Mouse (Mus musculus) lung, embryonic 14.5 days (tissue): Measurements from ENCODE around the gene Tbl1xr1. TPM values are rescaled to one million over a fixed set of nuclear protein-coding genes. Genes with fewer than 3 reads are reported as not detected.

Source experiments
- ATAC-seq: fragments of 200-750 bp; cut with Nextera tagmentation; 2 replicates; pipeline ENCODE4 v1.8.0; 2017; ENCODE audit warnings: mild to moderate bottlenecking, moderate TSS enrichment, moderate library complexity; ENCODE audit not compliant: insufficient read depth
- DNase-seq: peaks from one replicate; pipeline ENCODE4 v3.0.0-alpha.2; 2015
- H3K27ac ChIP-seq: fragments of 300-500 bp; sonication (generic); 2 replicates; pipeline ENCODE4 v1.5.1; 2014; ENCODE audit warnings: low read depth, mild to moderate bottlenecking, moderate library complexity
- H3K27me3 ChIP-seq: fragments of 300-500 bp; sonication (generic); 2 replicates; pipeline ENCODE4 v1.6.1; 2014; ENCODE audit warnings: low read length, control low read depth; ENCODE audit not compliant: insufficient read depth
- H3K36me3 ChIP-seq: fragments of 300-500 bp; sonication (generic); 2 replicates; pipeline ENCODE4 v1.6.1; 2014; ENCODE audit warnings: control low read depth; ENCODE audit not compliant: insufficient read depth
- H3K4me1 ChIP-seq: fragments of 300-500 bp; sonication (generic); 2 replicates; pipeline ENCODE4 v1.6.1; 2014; ENCODE audit warnings: antibody characterized with exemption, control low read depth; ENCODE audit not compliant: insufficient read depth
- H3K4me2 ChIP-seq: fragments of 300-500 bp; sonication (generic); 2 replicates; pipeline ENCODE4 v1.6.1; 2014; ENCODE audit warnings: mild to moderate bottlenecking
- H3K4me3 ChIP-seq: fragments of 300-500 bp; sonication (generic); 2 replicates; pipeline ENCODE4 v1.5.1; 2014; ENCODE audit warnings: low read depth, low read length
- H3K9ac ChIP-seq: fragments of 300-500 bp; sonication (generic); 2 replicates; pipeline ENCODE4 v1.6.1; 2014
- H3K9me3 ChIP-seq: fragments of 300-500 bp; sonication (generic); 2 replicates; pipeline ENCODE4 v1.6.1; 2016; ENCODE audit warnings: low read depth, low read length, control low read depth
- CTCF ChIP-seq: IDR thresholded peaks from 2 replicates; pipeline ENCODE4 v1.5.1; 2016; ENCODE audit warnings: antibody characterized with exemption, low read depth
- WGBS: fragments of 180-500 bp; shearing (Covaris S2); extraction: QIAGEN DNeasy Blood & Tissue Kit; methylation state at CpG from one replicate; pipeline ENCODE4 v1.1.7; 2014; 5-methylcytosine and 5-hydroxymethylcytosine counted together
- polyA plus RNA-seq: library from polyadenylated mRNA; unstranded; fragments of >200 nt; fragmentation: Nextera tagmentation; extraction: Ambion mirVana; gene quantifications from 2 replicates; pipeline ENCODE4 v1.2.1, GENCODE M21; 2014

Gene Tbl1xr1
- polyA plus RNA-seq, 1 experiment from 2014 or later = 33.3 TPM

- Histone ChIP-seq H3K9me3 (no peaks in the 10 kb centered on the region), H3K27ac (no peak overlapping the region), H3K4me3 (no peak overlapping the region), H3K4me2 (no peak overlapping the region), H3K36me3 (no peaks in the 10 kb centered on the region), H3K27me3 (no peaks in the 10 kb centered on the region), H3K9ac (no peak overlapping the region), H3K4me1 (no peaks in the 10 kb centered on the region)
- TF ChIP-seq CTCF = no peak
- WGBS = 92% methylated on average over 2 of the region's 2 CpGs
- no peak for ATAC-seq
- no peak for DNase-seq
Observed at GRCm38 (mm10) chr3:22131277-22131676, 54.8 kb downstream of the Tbl1xr1 start.

GRCm38 (mm10) chr3:22133626-22134025 is 57.2 kb downstream of the Tbl1xr1 start:
- TF ChIP-seq CTCF = no peak
- no peak for ATAC-seq
- WGBS = 77% methylated on average over 7 of the region's 7 CpGs

DNA sequence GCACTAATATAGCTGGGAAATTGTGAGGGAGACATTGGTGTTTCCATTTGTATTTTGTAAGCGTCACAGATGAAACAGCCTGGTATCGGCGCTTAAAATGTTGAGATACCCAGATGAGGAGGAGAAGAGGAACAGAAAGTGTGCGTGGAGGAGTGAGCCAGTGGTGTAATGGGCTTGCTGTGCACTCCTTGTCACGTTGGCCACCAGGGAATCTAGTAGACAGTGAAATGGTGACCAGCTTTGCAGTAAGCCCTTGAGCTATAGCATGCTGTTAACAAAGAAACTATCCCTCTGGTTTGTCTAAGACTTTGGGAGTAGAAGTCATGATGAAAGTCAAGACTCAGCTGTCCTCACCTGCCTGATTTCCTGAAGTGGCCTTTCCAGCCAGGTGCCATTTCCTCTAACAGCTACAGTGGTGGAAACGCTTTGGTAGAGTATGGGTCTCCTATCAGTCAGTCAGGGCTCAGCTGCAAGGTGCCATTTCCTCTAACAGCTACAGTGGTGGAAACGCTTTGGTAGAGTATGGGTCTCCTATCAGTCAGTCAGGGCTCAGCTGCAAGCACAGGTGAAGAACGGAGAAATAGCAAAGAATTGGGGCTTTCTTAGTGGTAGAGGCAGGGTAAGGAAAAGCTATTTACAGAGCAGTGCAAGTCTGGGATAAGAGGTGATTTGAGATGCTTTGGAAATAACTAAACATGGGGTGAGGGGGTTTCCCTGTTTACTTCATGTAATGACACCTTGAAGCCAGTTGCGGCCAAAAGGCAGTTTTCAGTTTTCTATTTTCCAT is 61.5 kb downstream of the Tbl1xr1 start:
- H3K36me3 ChIP-seq = no peaks in the 10 kb centered on the region
- H3K9me3 ChIP-seq = no peaks in the 10 kb centered on the region
- no peak overlapping the region for H3K4me3 ChIP-seq
- TF ChIP-seq CTCF = no peak
- no peaks in the 10 kb centered on the region for H3K4me1 ChIP-seq
- H3K9ac ChIP-seq = no peak overlapping the region
- no peak overlapping the region for H3K4me2 ChIP-seq
- H3K27me3 ChIP-seq = no peaks in the 10 kb centered on the region
- ATAC-seq (no peak), DNase-seq (no peak)
- H3K27ac ChIP-seq = no peak overlapping the region
- 83% methylated on average over 9 of the region's 9 CpGs for whole genome bisulfite sequencing

More at GRCm38 (mm10) chr3:22133626-22134025, 57.2 kb downstream of the Tbl1xr1 start:
- Histone ChIP-seq H3K27me3 (no peaks in the 10 kb centered on the region), H3K9me3 (no peaks in the 10 kb centered on the region), H3K27ac (no peak overlapping the region), H3K36me3 (no peaks in the 10 kb centered on the region), H3K4me3 (no peak overlapping the region), H3K4me1 (no peaks in the 10 kb centered on the region), H3K4me2 (no peak overlapping the region), H3K9ac (no peak overlapping the region)
- DNase-seq = no peak

GRCm38 (mm10) chr3:22138580-22139099 is 62.2 kb downstream of the Tbl1xr1 start:
- Histone ChIP-seq H3K9ac (no peak overlapping the region), H3K27me3 (no peaks in the 10 kb centered on the region), H3K4me1 (no peaks in the 10 kb centered on the region), H3K4me2 (no peak overlapping the region), H3K4me3 (no peak overlapping the region), H3K36me3 (no peaks in the 10 kb centered on the region), H3K9me3 (no peaks in the 10 kb centered on the region), H3K27ac (no peak overlapping the region)
- 66% methylated on average over 2 of the region's 2 CpGs for WGBS
- DNase-seq = no peak
- TF ChIP-seq CTCF = no peak
- ATAC-seq = no peak

- no peaks in the 10 kb centered on the region for H3K27me3 ChIP-seq
- TF ChIP-seq CTCF = no peak
- no peaks in the 10 kb centered on the region for H3K4me1 ChIP-seq
- H3K9me3 ChIP-seq = no peaks in the 10 kb centered on the region
- no peak overlapping the region for H3K27ac ChIP-seq
- H3K9ac ChIP-seq = no peak overlapping the region
- no peak overlapping the region for H3K4me3 ChIP-seq
- WGBS = 62% methylated on average over 3 of the region's 3 CpGs
- H3K36me3 ChIP-seq = no peaks in the 10 kb centered on the region
- DNase-seq (no peak), ATAC-seq (no peak)
- no peak overlapping the region for H3K4me2 ChIP-seq
Observed at GRCm38 (mm10) chr3:22140111-22140658, 63.7 kb downstream of the Tbl1xr1 start.

DNA sequence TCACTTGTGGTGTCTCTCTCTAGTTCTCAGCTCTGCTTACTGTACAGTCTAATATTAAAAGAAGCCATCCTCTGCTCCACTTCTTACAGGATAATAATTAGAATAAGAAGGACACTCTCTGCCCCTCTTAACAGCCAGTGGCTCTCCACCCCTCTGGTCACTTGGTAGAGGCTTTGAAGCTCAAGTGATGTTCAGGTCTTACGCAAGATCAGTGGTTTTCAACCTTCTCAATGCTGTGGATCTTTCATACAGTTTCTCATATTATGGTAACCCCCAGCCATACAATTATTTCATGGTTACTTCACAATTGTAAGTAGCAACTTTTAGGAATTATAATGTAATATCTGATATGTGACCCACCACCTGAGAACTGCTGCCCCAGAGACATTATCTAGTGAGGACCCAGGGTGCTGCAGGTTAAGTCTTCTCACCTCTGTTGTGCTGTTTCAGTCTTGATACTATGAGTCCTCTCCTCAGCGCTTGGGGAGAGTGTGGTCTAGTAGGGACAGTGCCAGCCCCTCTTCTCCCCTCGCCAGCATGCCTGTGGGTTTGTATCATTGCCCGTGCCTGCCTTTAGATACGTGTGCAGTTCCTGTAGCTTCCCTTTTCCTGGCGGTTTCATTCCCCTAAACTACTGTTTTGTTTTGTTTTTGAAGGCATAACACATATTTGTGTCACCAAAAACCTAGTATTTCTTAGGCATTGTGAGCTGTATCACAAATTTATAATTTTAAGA is 65.7 kb downstream of the Tbl1xr1 start:
- Histone ChIP-seq H3K9me3 (no peaks in the 10 kb centered on the region), H3K4me3 (no peak overlapping the region), H3K27ac (no peak overlapping the region), H3K4me1 (no peaks in the 10 kb centered on the region), H3K36me3 (no peaks in the 10 kb centered on the region), H3K9ac (no peak overlapping the region), H3K4me2 (no peak overlapping the region), H3K27me3 (no peaks in the 10 kb centered on the region)
- ATAC-seq = no peak
- TF ChIP-seq CTCF = no peak
- WGBS = 86% methylated on average over 6 of the region's 6 CpGs
- DNase-seq = no peak
